Mouse (Mus musculus): ENCODE data around the gene Mepce. TPM values are rescaled to one million over a fixed set of nuclear protein-coding genes. Genes with fewer than 3 reads are reported as not detected.

Gene Mepce
- total and polyA plus RNA-seq, 3 experiments: 32.7 to 43.7 (median 37.3) TPM

- Histone ChIP-seq H3K27ac (ENCODE audit: insufficient read depth, low read depth) (no peak overlapping the region), H3K27me3 (replicated peaks) (no peaks in the 10 kb centered on the region), H3K4me3 (replicated peaks in 1 of 3; ENCODE audit: low read depth in 2 of 3, low read length in 2 of 3, poor library complexity in 1 of 3) (no peak overlapping the region), H3K36me3 (replicated peaks in 1 of 2; ENCODE audit: control insufficient read depth in 1 of 2, insufficient read depth in 1 of 2, low read length in 1 of 2) (peaks cover 0 to 6% of the 10 kb centered on the region in 2 experiments), H3K4me1 (ENCODE audit: control insufficient read depth in 1 of 2, insufficient read depth in 2 of 2) (peaks cover 0 to 5% of the 10 kb centered on the region in 2 experiments; a peak in 2 of 4 replicates), H3K9ac (ENCODE audit: insufficient read depth, low read depth) (no peak overlapping the region), H3K79me2 (replicated peaks; ENCODE audit: control insufficient read depth, extremely low read depth, insufficient read depth, poor library complexity, severe bottlenecking) (no peaks in the 10 kb centered on the region), H3K4me2 (ENCODE audit: insufficient read depth, low read depth, poor library complexity, severe bottlenecking) (no peak overlapping the region), H3K9me3 (replicated peaks; ENCODE audit: low read length) (no peaks in the 10 kb centered on the region)
- dilution Hi-C loops (cut with MboI; ENCODE audit: extremely low pct_ligation_motif_present, extremely low pct_unique_long_range_greater_than_20kb, low sequenced_read_pairs): no loop called here
- DNase-seq (ENCODE audit: extremely low read depth): no peak
- TF ChIP-seq TCF12 (IDR thresholded peaks at IDR 0.05; ENCODE audit: low read depth, low read length) (no peak), UBTF (IDR thresholded peaks at IDR 0.05; ENCODE audit: low read depth, low read length) (no peak), EP300 (IDR thresholded peaks at IDR 0.05; ENCODE audit: low read length) (no peak), POLR2AphosphoS2 (IDR thresholded peaks at IDR 0.05; ENCODE audit: low read depth, low read length) (no peak), SIN3A (IDR thresholded peaks at IDR 0.05; ENCODE audit: low read length) (no peak), SMC3 (IDR thresholded peaks at IDR 0.05; ENCODE audit: low read depth, low read length) (no peak)
- in situ Hi-C loops (cut with MboI; ENCODE audit: low pct_ligation_motif_present, low pct_unique_long_range_greater_than_20kb, low sequenced_read_pairs): no loop called here
These were observed 53.7 kb downstream of the Mepce start for GRCm38 (mm10) chr5:137733638-137734288.

Other genes starting within 250 kb of the Mepce start
Only the 20 nearest of the 22 such genes appear.
- gene Tfr2, start 217.8 kb downstream of the Mepce start, total RNA-seq (2012; rRNA removed): 1.3 and 2.2 TPM in 2 replicates
- gene Tfr2, start 217.8 kb downstream of the Mepce start, total RNA-seq (2014; rRNA removed): 0.50 and 0.67 TPM in 2 replicates
- gene Tfr2, start 217.8 kb downstream of the Mepce start, polyA plus RNA-seq (2012; ENCODE audit: insufficient read length, low read depth): 1.1 and 2.2 TPM in 2 replicates
- gene Mospd3, start 186.6 kb downstream of the Mepce start, total RNA-seq (2012; rRNA removed): 4.2 and 5.5 TPM in 2 replicates
- gene Mospd3, start 186.6 kb downstream of the Mepce start, total RNA-seq (2014; rRNA removed): 0.76 and 1.5 TPM in 2 replicates
- 18.3 and 23.7 TPM in 2 replicates for gene Mospd3, start 186.6 kb downstream of the Mepce start, polyA plus RNA-seq (2012; ENCODE audit: insufficient read length, low read depth)
- gene Pcolce, start 173.9 kb downstream of the Mepce start, total RNA-seq (2012; rRNA removed): 0.30 and 0.46 TPM in 2 replicates
- not detected in 2 replicates for gene Pcolce, start 173.9 kb downstream of the Mepce start, total RNA-seq (2014; rRNA removed)
- gene Pcolce, start 173.9 kb downstream of the Mepce start, polyA plus RNA-seq (2012; ENCODE audit: insufficient read length, low read depth): 0.76 and 0.97 TPM in 2 replicates
- gene Fbxo24, start 158.7 kb downstream of the Mepce start, total RNA-seq (2012; rRNA removed): 0.13 TPM in 2 replicates
- not detected in 2 replicates for gene Fbxo24, start 158.7 kb downstream of the Mepce start, total RNA-seq (2014; rRNA removed)
- gene Fbxo24, start 158.7 kb downstream of the Mepce start, polyA plus RNA-seq (2012; ENCODE audit: insufficient read length, low read depth): 0.24 and 0.26 TPM in 2 replicates
- gene Lrch4, start 158.5 kb downstream of the Mepce start, total RNA-seq (2012; rRNA removed): 20.0 and 25.6 TPM in 2 replicates
- 9.0 and 9.9 TPM in 2 replicates for gene Lrch4, start 158.5 kb downstream of the Mepce start, total RNA-seq (2014; rRNA removed)
- 47.9 and 62.1 TPM in 2 replicates for gene Lrch4, start 158.5 kb downstream of the Mepce start, polyA plus RNA-seq (2012; ENCODE audit: insufficient read length, low read depth)
- gene Gm20605, start 158.5 kb downstream of the Mepce start, total RNA-seq (2012; rRNA removed): 1.1 and 1.5 TPM in 2 replicates
- gene Gm20605, start 158.5 kb downstream of the Mepce start, total RNA-seq (2014; rRNA removed): 0.50 and 1.1 TPM in 2 replicates
- gene Gm20605, start 158.5 kb downstream of the Mepce start, polyA plus RNA-seq (2012; ENCODE audit: insufficient read length, low read depth): 7.4 and 9.0 TPM in 2 replicates
- 2.2 and 2.4 TPM in 2 replicates for gene Sap25, start 146.3 kb downstream of the Mepce start, total RNA-seq (2012; rRNA removed)
- 0.72 and 2.1 TPM in 2 replicates for gene Sap25, start 146.3 kb downstream of the Mepce start, total RNA-seq (2014; rRNA removed)
- 12.1 and 16.6 TPM in 2 replicates for gene Sap25, start 146.3 kb downstream of the Mepce start, polyA plus RNA-seq (2012; ENCODE audit: insufficient read length, low read depth)
- not detected in 2 replicates for gene Irs3, start 141.9 kb downstream of the Mepce start, total RNA-seq (2012; rRNA removed)
- not detected in 2 replicates for gene Irs3, start 141.9 kb downstream of the Mepce start, total RNA-seq (2014; rRNA removed)
- gene Irs3, start 141.9 kb downstream of the Mepce start, polyA plus RNA-seq (2012; ENCODE audit: insufficient read length, low read depth): not detected in 2 replicates
- gene Agfg2, start 102.9 kb downstream of the Mepce start, total RNA-seq (2012; rRNA removed): 8.7 and 10.0 TPM in 2 replicates
- gene Agfg2, start 102.9 kb downstream of the Mepce start, total RNA-seq (2014; rRNA removed): 11.5 and 13.4 TPM in 2 replicates
- 16.7 and 16.8 TPM in 2 replicates for gene Agfg2, start 102.9 kb downstream of the Mepce start, polyA plus RNA-seq (2012; ENCODE audit: insufficient read length, low read depth)
- 0.67 and 1.4 TPM in 2 replicates for gene Nyap1, start 46.0 kb downstream of the Mepce start, total RNA-seq (2012; rRNA removed)
- 0.28 and 0.34 TPM in 2 replicates for gene Nyap1, start 46.0 kb downstream of the Mepce start, total RNA-seq (2014; rRNA removed)
- gene Nyap1, start 46.0 kb downstream of the Mepce start, polyA plus RNA-seq (2012; ENCODE audit: insufficient read length, low read depth): 0.35 and 0.43 TPM in 2 replicates
- 32.0 and 39.9 TPM in 2 replicates for gene Tsc22d4, start 41.9 kb downstream of the Mepce start, total RNA-seq (2012; rRNA removed)
- gene Tsc22d4, start 41.9 kb downstream of the Mepce start, total RNA-seq (2014; rRNA removed): 26.4 and 28.2 TPM in 2 replicates
- 91.2 and 103 TPM in 2 replicates for gene Tsc22d4, start 41.9 kb downstream of the Mepce start, polyA plus RNA-seq (2012; ENCODE audit: insufficient read length, low read depth)
- 31.6 and 34.6 TPM in 2 replicates for gene Ppp1r35, start 8.8 kb downstream of the Mepce start, total RNA-seq (2012; rRNA removed)
- gene Ppp1r35, start 8.8 kb downstream of the Mepce start, total RNA-seq (2014; rRNA removed): 11.8 and 17.3 TPM in 2 replicates
- gene Ppp1r35, start 8.8 kb downstream of the Mepce start, polyA plus RNA-seq (2012; ENCODE audit: insufficient read length, low read depth): 23.3 and 24.1 TPM in 2 replicates
- gene Zcwpw1, start 143 bp upstream of the Mepce start, total RNA-seq (2012; rRNA removed): 1.3 and 1.9 TPM in 2 replicates
- 2.3 and 3.0 TPM in 2 replicates for gene Zcwpw1, start 143 bp upstream of the Mepce start, total RNA-seq (2014; rRNA removed)
- gene Zcwpw1, start 143 bp upstream of the Mepce start, polyA plus RNA-seq (2012; ENCODE audit: insufficient read length, low read depth): 1.5 and 2.8 TPM in 2 replicates
- gene Pilra, start 48.6 kb upstream of the Mepce start, total RNA-seq (2012; rRNA removed): 0.08 and 0.13 TPM in 2 replicates
- not detected in 2 replicates for gene Pilra, start 48.6 kb upstream of the Mepce start, total RNA-seq (2014; rRNA removed)
- gene Pilra, start 48.6 kb upstream of the Mepce start, polyA plus RNA-seq (2012; ENCODE audit: insufficient read length, low read depth): 0.42 and 0.66 TPM in 2 replicates
- not detected in 2 replicates for gene Pilrb1, start 70.5 kb upstream of the Mepce start, total RNA-seq (2012; rRNA removed)
- gene Pilrb1, start 70.5 kb upstream of the Mepce start, total RNA-seq (2014; rRNA removed): not detected in 2 replicates
- not detected in 2 replicates for gene Pilrb1, start 70.5 kb upstream of the Mepce start, polyA plus RNA-seq (2012; ENCODE audit: insufficient read length, low read depth)
- gene Pilrb2, start 84.2 kb upstream of the Mepce start, total RNA-seq (2012; rRNA removed): not detected in 2 replicates
- not detected in 2 replicates for gene Pilrb2, start 84.2 kb upstream of the Mepce start, total RNA-seq (2014; rRNA removed)
- gene Pilrb2, start 84.2 kb upstream of the Mepce start, polyA plus RNA-seq (2012; ENCODE audit: insufficient read length, low read depth): not detected in 2 replicates
- not detected in 2 replicates for gene Cyp3a13, start 134.0 kb upstream of the Mepce start, total RNA-seq (2012; rRNA removed)
- not detected in 2 replicates for gene Cyp3a13, start 134.0 kb upstream of the Mepce start, total RNA-seq (2014; rRNA removed)
- gene Cyp3a13, start 134.0 kb upstream of the Mepce start, polyA plus RNA-seq (2012; ENCODE audit: insufficient read length, low read depth): 0.16 TPM in 1 of 2 replicates, not detected in the other
- gene Gjc3, start 175.4 kb upstream of the Mepce start, total RNA-seq (2012; rRNA removed): not detected in 2 replicates
- gene Gjc3, start 175.4 kb upstream of the Mepce start, total RNA-seq (2014; rRNA removed): not detected in 2 replicates
- gene Gjc3, start 175.4 kb upstream of the Mepce start, polyA plus RNA-seq (2012; ENCODE audit: insufficient read length, low read depth): not detected in 2 replicates
- gene Azgp1, start 193.9 kb upstream of the Mepce start, total RNA-seq (2012; rRNA removed): not detected in 2 replicates
- not detected in 2 replicates for gene Azgp1, start 193.9 kb upstream of the Mepce start, total RNA-seq (2014; rRNA removed)
- gene Azgp1, start 193.9 kb upstream of the Mepce start, polyA plus RNA-seq (2012; ENCODE audit: insufficient read length, low read depth): not detected in 2 replicates
- gene Smok3a, start 233.6 kb upstream of the Mepce start, total RNA-seq (2012; rRNA removed): not detected in 2 replicates
- gene Smok3a, start 233.6 kb upstream of the Mepce start, total RNA-seq (2014; rRNA removed): not detected in 2 replicates
- gene Smok3a, start 233.6 kb upstream of the Mepce start, polyA plus RNA-seq (2012; ENCODE audit: insufficient read length, low read depth): not detected in 2 replicates

All from CH12.LX (cell line).